Mouse (Mus musculus): Measurements from ENCODE around the gene Usp43. TPM values are rescaled to one million over a fixed set of nuclear protein-coding genes. Genes with fewer than 3 reads are reported as not detected.

Usp43 gene
- polyA plus RNA-seq, 1 experiment from 2014 or later = 3.1 TPM

DNA sequence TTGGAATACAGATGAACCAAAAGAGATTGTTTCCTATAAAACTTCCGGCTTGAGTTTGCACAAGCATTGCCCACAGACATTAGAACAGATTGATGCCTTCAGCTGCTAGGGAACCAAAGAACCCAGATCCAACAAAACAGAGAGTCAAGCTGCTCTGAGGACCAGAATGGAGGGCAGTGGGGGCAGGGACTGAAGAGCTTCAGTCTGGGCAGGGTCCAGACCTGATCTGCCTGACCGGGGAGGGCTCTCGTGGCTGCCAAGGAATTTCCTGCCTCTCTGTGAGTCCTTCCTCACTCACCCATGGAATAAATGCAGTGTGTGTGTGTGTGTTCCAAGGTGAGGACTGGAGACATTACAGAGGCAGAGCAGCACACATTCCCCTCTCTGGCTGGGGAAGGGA lies 26.3 kb upstream of the Usp43 start:
- Histone ChIP-seq H3K4me1 (replicated peaks; ENCODE audit: control insufficient read depth, insufficient read depth, low read length) (peaks cover 6% of the 10 kb centered on the region; the same call in 1 of the 2 replicates), H3K27ac (ENCODE audit: low read length) (peak overlapping the region; percentile 16; the same call in 1 of the 2 replicates), H3K9me3 (ENCODE audit: control insufficient read depth, low read length) (no peaks in the 10 kb centered on the region), H3K4me2 (ENCODE audit: low read depth, low read length) (no peak overlapping the region), H3K27me3 (ENCODE audit: control insufficient read depth, insufficient read depth, low read depth, low read length) (no peaks in the 10 kb centered on the region), H3K9ac (ENCODE audit: low read length) (no peak overlapping the region), H3K4me3 (ENCODE audit: low read length) (no peak overlapping the region), H3K36me3 (ENCODE audit: control insufficient read depth, insufficient read depth, low read length) (no peaks in the 10 kb centered on the region)
- 0 out of 2 replicates have a peak, but pooled peaks have one; percentile 31 for ATAC-seq (ENCODE audit: low read depth)
- WGBS = 23% methylated on average over 3 of the region's 3 CpGs

GRCm38 (mm10) chr11:67932156-67932555 lies 10.2 kb upstream of the Usp43 start:
- H3K36me3 ChIP-seq (ENCODE audit: control insufficient read depth, insufficient read depth, low read length) = no peaks in the 10 kb centered on the region
- H3K27ac ChIP-seq (ENCODE audit: low read length) = no peak overlapping the region
- ATAC-seq (ENCODE audit: low read depth) = no peak
- H3K9me3 ChIP-seq (ENCODE audit: control insufficient read depth, low read length) = no peaks in the 10 kb centered on the region
- H3K27me3 ChIP-seq (ENCODE audit: control insufficient read depth, insufficient read depth, low read depth, low read length) = no peaks in the 10 kb centered on the region
- H3K4me1 ChIP-seq (replicated peaks; ENCODE audit: control insufficient read depth, insufficient read depth, low read length) = no peaks in the 10 kb centered on the region
- H3K4me3 ChIP-seq (ENCODE audit: low read length) = no peak overlapping the region
- no peak overlapping the region for H3K4me2 ChIP-seq (ENCODE audit: low read depth, low read length)
- WGBS = 83% methylated on average over 3 of the region's 3 CpGs
- H3K9ac ChIP-seq (ENCODE audit: low read length) = no peak overlapping the region

GRCm38 (mm10) chr11:67926348-67927055 lies 4.5 kb upstream of the Usp43 start:
- Histone ChIP-seq H3K9ac (ENCODE audit: low read length) (no peak overlapping the region), H3K4me3 (ENCODE audit: low read length) (no peak overlapping the region), H3K27me3 (ENCODE audit: control insufficient read depth, insufficient read depth, low read depth, low read length) (peaks cover 7% of the 10 kb centered on the region), H3K36me3 (ENCODE audit: control insufficient read depth, insufficient read depth, low read length) (no peaks in the 10 kb centered on the region), H3K9me3 (ENCODE audit: control insufficient read depth, low read length) (no peaks in the 10 kb centered on the region), H3K4me1 (replicated peaks; ENCODE audit: control insufficient read depth, insufficient read depth, low read length) (no peaks in the 10 kb centered on the region; the same call in 1 of the 2 replicates), H3K27ac (ENCODE audit: low read length) (no peak overlapping the region), H3K4me2 (ENCODE audit: low read depth, low read length) (no peak overlapping the region)
- 22% methylated on average over 10 of the region's 15 CpGs for WGBS
- no peak for ATAC-seq (ENCODE audit: low read depth)

GRCm38 (mm10) chr11:67925000-67925399 lies 3.0 kb upstream of the Usp43 start:
- H3K27ac ChIP-seq (ENCODE audit: low read length) = no peak overlapping the region
- no peak overlapping the region for H3K4me2 ChIP-seq (ENCODE audit: low read depth, low read length)
- ATAC-seq (ENCODE audit: low read depth) = no peak
- no peaks in the 10 kb centered on the region for H3K36me3 ChIP-seq (ENCODE audit: control insufficient read depth, insufficient read depth, low read length)
- H3K4me1 ChIP-seq (replicated peaks; ENCODE audit: control insufficient read depth, insufficient read depth, low read length) = peaks cover 5% of the 10 kb centered on the region; the same call in 1 of the 2 replicates
- no peak overlapping the region for H3K4me3 ChIP-seq (ENCODE audit: low read length)
- no peaks in the 10 kb centered on the region for H3K9me3 ChIP-seq (ENCODE audit: control insufficient read depth, low read length)
- WGBS = 84% methylated on average over 13 of the region's 13 CpGs
- H3K9ac ChIP-seq (ENCODE audit: low read length) = no peak overlapping the region
- peaks cover 14% of the 10 kb centered on the region for H3K27me3 ChIP-seq (ENCODE audit: control insufficient read depth, insufficient read depth, low read depth, low read length)

DNA sequence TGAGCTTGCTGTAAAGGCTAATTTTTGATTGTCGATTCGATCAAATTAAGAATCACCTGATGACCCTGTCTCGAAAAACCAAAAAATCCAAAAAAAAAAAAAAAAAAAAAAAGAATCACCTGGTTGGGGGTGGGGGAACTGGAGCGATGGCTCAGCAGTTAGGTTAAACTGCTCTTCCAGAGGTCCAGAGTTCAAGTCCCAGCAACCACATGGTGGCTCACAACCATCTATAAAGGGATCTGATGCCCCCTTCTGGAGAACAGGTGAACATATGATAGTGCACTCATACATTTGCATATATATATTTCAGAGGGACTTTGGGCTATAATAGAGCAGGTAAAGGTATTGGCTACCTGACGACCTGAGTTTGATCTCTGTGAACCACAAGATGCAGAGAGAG lies 1.8 kb upstream of the Usp43 start:
- 90% methylated on average over 5 of the region's 5 CpGs for WGBS
- Histone ChIP-seq H3K27ac (ENCODE audit: low read length) (no peak overlapping the region), H3K9me3 (ENCODE audit: control insufficient read depth, low read length) (no peaks in the 10 kb centered on the region), H3K4me1 (replicated peaks; ENCODE audit: control insufficient read depth, insufficient read depth, low read length) (peaks cover 5% of the 10 kb centered on the region; the same call in 1 of the 2 replicates), H3K36me3 (ENCODE audit: control insufficient read depth, insufficient read depth, low read length) (no peaks in the 10 kb centered on the region), H3K27me3 (ENCODE audit: control insufficient read depth, insufficient read depth, low read depth, low read length) (peaks cover 14% of the 10 kb centered on the region), H3K4me2 (ENCODE audit: low read depth, low read length) (no peak overlapping the region), H3K9ac (ENCODE audit: low read length) (no peak overlapping the region), H3K4me3 (ENCODE audit: low read length) (no peak overlapping the region)
- ATAC-seq (ENCODE audit: low read depth) = no peak

- ATAC-seq (ENCODE audit: low read depth) = peak; percentile 87
- Histone ChIP-seq H3K4me3 (ENCODE audit: low read length) (peak overlapping the region; percentile 77), H3K27me3 (ENCODE audit: control insufficient read depth, insufficient read depth, low read depth, low read length) (peaks cover 14% of the 10 kb centered on the region), H3K9ac (ENCODE audit: low read length) (peak overlapping the region; percentile 80), H3K9me3 (ENCODE audit: control insufficient read depth, low read length) (no peaks in the 10 kb centered on the region), H3K36me3 (ENCODE audit: control insufficient read depth, insufficient read depth, low read length) (no peaks in the 10 kb centered on the region), H3K4me1 (replicated peaks; ENCODE audit: control insufficient read depth, insufficient read depth, low read length) (peaks cover 5% of the 10 kb centered on the region; the same call in 1 of the 2 replicates), H3K4me2 (ENCODE audit: low read depth, low read length) (peak overlapping the region; percentile 79), H3K27ac (ENCODE audit: low read length) (peak overlapping the region; percentile 92)
- WGBS = under 1% methylated on average over 12 of the region's 12 CpGs
These were observed 787 bp upstream of the Usp43 start for GRCm38 (mm10) chr11:67922755-67923125.

DNA sequence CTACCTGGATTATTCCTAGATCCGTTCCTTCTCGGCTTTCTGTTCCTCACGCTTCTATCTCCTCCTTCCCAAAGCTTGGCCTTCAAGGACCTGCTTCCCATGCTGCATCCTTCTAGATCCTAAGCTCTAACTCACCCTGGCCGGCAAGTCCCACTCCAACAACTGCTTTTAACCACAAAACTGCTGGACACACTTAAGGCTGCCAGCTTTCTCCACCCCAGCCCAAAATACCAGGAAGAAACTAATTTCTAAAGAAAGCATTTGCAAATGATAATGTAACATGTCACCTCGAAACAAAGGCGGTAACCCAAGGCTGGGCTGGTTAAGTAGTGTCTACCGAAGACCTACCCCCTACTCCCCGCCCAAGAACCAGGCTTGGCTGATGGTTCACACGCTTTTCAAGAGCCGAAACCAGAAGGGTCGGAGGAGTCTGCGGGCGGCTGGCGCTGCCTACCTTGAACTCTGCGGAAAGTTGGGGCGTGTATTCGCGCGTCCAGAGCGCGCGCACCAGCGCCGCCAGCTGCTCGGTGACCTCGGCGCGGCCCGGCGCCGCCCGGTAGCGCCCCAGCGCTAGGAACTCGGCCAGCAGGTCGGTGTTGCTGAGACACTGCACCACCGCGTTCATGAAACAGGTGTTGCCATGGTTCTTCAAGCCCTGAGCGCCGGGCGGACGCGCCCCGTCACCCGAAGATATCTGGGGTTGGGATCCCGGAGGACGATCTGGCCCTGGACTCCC lies 694 bp downstream of the Usp43 start:
- Histone ChIP-seq H3K9ac (ENCODE audit: low read length) (peak overlapping the region; percentile 80), H3K27me3 (ENCODE audit: control insufficient read depth, insufficient read depth, low read depth, low read length) (peaks cover 14% of the 10 kb centered on the region), H3K4me3 (ENCODE audit: low read length) (peak overlapping the region; percentile 77), H3K4me1 (replicated peaks; ENCODE audit: control insufficient read depth, insufficient read depth, low read length) (peaks cover 5% of the 10 kb centered on the region; the same call in 1 of the 2 replicates), H3K9me3 (ENCODE audit: control insufficient read depth, low read length) (no peaks in the 10 kb centered on the region), H3K36me3 (ENCODE audit: control insufficient read depth, insufficient read depth, low read length) (no peaks in the 10 kb centered on the region), H3K4me2 (ENCODE audit: low read depth, low read length) (peak overlapping the region; percentile 79), H3K27ac (ENCODE audit: low read length) (peak overlapping the region; percentile 92)
- peak; percentile 44 for ATAC-seq (ENCODE audit: low read depth)
- 2% methylated on average over 47 of the region's 47 CpGs for WGBS

DNA sequence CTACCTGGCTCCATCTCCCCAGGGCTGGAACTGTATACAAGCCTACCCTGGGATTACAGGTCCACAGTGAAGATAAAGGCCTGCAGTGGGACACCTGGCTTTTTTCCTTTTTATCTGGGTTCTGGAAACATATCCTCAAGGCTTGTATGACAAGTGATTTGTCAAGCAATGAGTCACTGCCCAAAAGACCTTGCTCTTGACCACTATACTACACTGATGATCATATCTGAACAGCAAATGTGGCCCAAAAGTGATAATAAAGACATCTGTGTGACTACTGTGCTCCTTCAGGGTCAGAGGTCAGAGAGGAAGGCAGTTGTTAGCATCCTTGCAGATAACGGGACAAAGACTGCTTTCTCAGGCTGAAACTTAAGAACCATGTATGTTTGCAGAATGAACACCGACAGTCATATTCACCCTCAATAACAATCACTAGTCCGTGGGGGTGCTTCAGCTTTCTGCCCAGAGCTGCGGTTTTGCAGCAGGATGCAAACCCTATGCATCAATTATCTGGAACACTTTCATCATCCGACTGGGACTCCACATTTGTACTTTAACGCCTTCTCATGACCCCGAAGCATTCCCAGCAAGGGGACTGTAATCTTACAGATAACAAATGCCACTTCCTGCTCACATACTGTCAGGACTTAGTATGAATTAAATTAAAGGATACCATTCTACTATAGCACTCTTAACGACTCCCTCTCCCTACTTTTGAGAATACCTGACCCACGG lies 1.6 kb downstream of the Usp43 start:
- Histone ChIP-seq H3K9me3 (ENCODE audit: control insufficient read depth, low read length) (no peaks in the 10 kb centered on the region), H3K36me3 (ENCODE audit: control insufficient read depth, insufficient read depth, low read length) (no peaks in the 10 kb centered on the region), H3K4me1 (replicated peaks; ENCODE audit: control insufficient read depth, insufficient read depth, low read length) (peaks cover 5% of the 10 kb centered on the region; the same call in 1 of the 2 replicates), H3K4me2 (ENCODE audit: low read depth, low read length) (peak overlapping the region; percentile 79), H3K9ac (ENCODE audit: low read length) (no peak overlapping the region; the same call in 1 of the 2 replicates), H3K27me3 (ENCODE audit: control insufficient read depth, insufficient read depth, low read depth, low read length) (peaks cover 14% of the 10 kb centered on the region), H3K27ac (ENCODE audit: low read length) (no peak overlapping the region), H3K4me3 (ENCODE audit: low read length) (peak overlapping the region; percentile 77)
- ATAC-seq (ENCODE audit: low read depth) = no peak
- 26% methylated on average over 9 of the region's 9 CpGs for WGBS

DNA sequence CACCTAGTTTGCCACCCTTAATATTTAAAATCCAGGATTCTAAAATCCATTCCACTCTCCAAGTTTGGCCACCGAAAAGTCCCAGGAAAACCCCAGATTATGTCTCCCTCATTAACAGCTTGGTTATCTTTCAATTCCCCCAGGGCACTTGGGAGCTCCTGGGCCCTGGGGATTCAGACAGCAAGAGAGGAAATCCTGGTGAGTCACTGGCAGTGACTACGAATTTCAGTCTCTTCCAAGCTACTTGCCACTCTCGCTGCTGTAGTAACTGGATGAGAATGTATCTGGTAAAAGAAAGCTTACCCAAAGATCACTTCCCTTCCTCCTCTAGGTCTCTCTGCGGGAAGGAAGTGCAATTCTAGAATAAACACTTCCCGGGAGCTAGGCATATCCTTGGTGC lies 2.4 kb downstream of the Usp43 start:
- no peak overlapping the region for H3K4me3 ChIP-seq (ENCODE audit: low read length)
- no peak for ATAC-seq (ENCODE audit: low read depth)
- no peak overlapping the region; the same call in 1 of the 2 replicates for H3K4me2 ChIP-seq (ENCODE audit: low read depth, low read length)

More for the DNA sequence above, 2.4 kb downstream of the Usp43 start:
- Histone ChIP-seq H3K9ac (ENCODE audit: low read length) (no peak overlapping the region), H3K9me3 (ENCODE audit: control insufficient read depth, low read length) (no peaks in the 10 kb centered on the region), H3K27me3 (ENCODE audit: control insufficient read depth, insufficient read depth, low read depth, low read length) (peaks cover 14% of the 10 kb centered on the region), H3K4me1 (replicated peaks; ENCODE audit: control insufficient read depth, insufficient read depth, low read length) (peaks cover 5% of the 10 kb centered on the region; the same call in 1 of the 2 replicates), H3K27ac (ENCODE audit: low read length) (no peak overlapping the region), H3K36me3 (ENCODE audit: control insufficient read depth, insufficient read depth, low read length) (no peaks in the 10 kb centered on the region)
- 43% methylated on average over 5 of the region's 5 CpGs for WGBS
